Mouse (Mus musculus): ENCODE results near the gene Arid4a.

- TF ChIP-seq CTCF (conservative IDR thresholded peaks at IDR 0.05; ENCODE audit: low read length) = no peak
- TF ChIP-seq POU5F1 (IDR thresholded peaks at IDR 0.05; ENCODE audit: borderline replicate concordance, low read length) = no peak
Measured at GRCm38 (mm10) chr12:71113675-71114288, 98.0 kb downstream of the Arid4a start.

Data from E14TG2a.4 (cell line).